Mouse (Mus musculus): ENCODE data around the gene Smad1. TPM values are rescaled to one million over a fixed set of nuclear protein-coding genes. Genes with fewer than 3 reads are reported as not detected.

Gene Smad1
- polyA plus RNA-seq (2017; shearing (Covaris generic)): 20.9 TPM

GRCm38 (mm10) chr8:79398994-79399650 lies at the start of gene Smad1:
Gene Smad1 (minus strand): TSS chr8:79399518.

GRCm38 (mm10) chr8:79294610-79295275 lies 104.6 kb downstream of the Smad1 start, which contains the start of gene Mmaa:
Gene Mmaa (minus strand): TSS chr8:79294937.

Other genes with a start within 250 kb of the Smad1 start
- not detected for gene 1700011L22Rik, start 150.9 kb downstream of the Smad1 start, polyA plus RNA-seq (2017; shearing (Covaris generic))
- gene Mmaa, start 104.6 kb downstream of the Smad1 start, polyA plus RNA-seq (2017; shearing (Covaris generic)): 3.6 TPM
- 31.4 TPM for gene Otud4, start 240.1 kb upstream of the Smad1 start, polyA plus RNA-seq (2017; shearing (Covaris generic))

Data from effector memory CD4-positive, alpha-beta T cell, adult 7 months (primary cell).